ENCODE assay signal across 9 mouse cellular contexts in genomic region chr5:106573742-106574559, GRCm38 (mm10). TPM values are rescaled to one million over a fixed set of nuclear protein-coding genes. Genes with fewer than 3 reads are reported as not detected.
DNase-seq lines count a peak whose midpoint lies in the region; ATAC-seq lines count a peak whose summit lies in the region.
"Had no signal": no experiment of that assay in that cellular context is flagged by ENCODE, and none has a peak within 500 bp of the region (broad histone marks: within the 10 kb centered on the region; RNA-seq: fewer than 3 reads in every experiment).

No protein-coding gene starts in this region.

- DNase-seq in spleen, postnatal 10 days (ENCODE audit: low spot score in 2 of 2): peak; percentile 6 to 19
- no peak for DNase-seq in spleen, postnatal 4 days (ENCODE audit: low spot score in 2 of 2)
- peak; percentile 15 to 19 for DNase-seq in frontal cortex, postnatal 36 days (ENCODE audit: low spot score in 2 of 2)
- DNase-seq in urinary bladder, postnatal 10 days (ENCODE audit: low spot score): no peak

- no peak for ATAC-seq in erythroblast, adult 5-6 weeks (replicated peaks; ENCODE audit: low FRiP score, poor library complexity, severe bottlenecking)
- peak; percentile 74; the same call in 1 of the 2 replicates for ATAC-seq in limb, embryonic 13.5 days (ENCODE audit: low FRiP score, low read depth)
- ATAC-seq in midbrain, embryonic 16.5 days: peak; percentile 74

- peak overlapping the region; percentile 98 for H3K4me2 ChIP-seq in limb, embryonic 13.5 days (replicated peaks)
- peak overlapping the region; percentile 96 for H3K4me2 ChIP-seq in midbrain, embryonic 16.5 days (ENCODE audit: low read length)

- H3K27ac ChIP-seq in limb, embryonic 13.5 days: no peak overlapping the region
- peak overlapping the region; percentile 57 for H3K27ac ChIP-seq in midbrain, embryonic 16.5 days (ENCODE audit: low read length)

- peaks cover 8% of the 10 kb centered on the region for H3K4me1 ChIP-seq in erythroblast, embryonic 14.5 days (ENCODE audit: control insufficient read depth)
- H3K4me1 ChIP-seq in limb, embryonic 13.5 days: peaks cover 7% of the 10 kb centered on the region
- peaks cover 6% of the 10 kb centered on the region for H3K4me1 ChIP-seq in midbrain, embryonic 16.5 days (ENCODE audit: control insufficient read depth, insufficient read depth, low read length)

- H3K36me3 ChIP-seq in erythroblast, embryonic 14.5 days (ENCODE audit: control insufficient read depth): no peaks in the 10 kb centered on the region
- H3K36me3 ChIP-seq in limb, embryonic 13.5 days: no peaks in the 10 kb centered on the region
- no peaks in the 10 kb centered on the region for H3K36me3 ChIP-seq in midbrain, embryonic 16.5 days (ENCODE audit: control insufficient read depth, insufficient read depth, low read length)

- peak overlapping the region; percentile 57 for H3K4me3 ChIP-seq in erythroblast, embryonic 14.5 days (replicated peaks)
- peak overlapping the region; percentile 61 for H3K4me3 ChIP-seq in limb, embryonic 13.5 days
- peak overlapping the region; percentile 59 for H3K4me3 ChIP-seq in midbrain, embryonic 16.5 days (ENCODE audit: low read depth, low read length)

- H3K9me3 ChIP-seq in erythroblast, embryonic 14.5 days (ENCODE audit: control insufficient read depth, low read length): peaks cover 7% of the 10 kb centered on the region
- H3K9me3 ChIP-seq in limb, embryonic 13.5 days: no peaks in the 10 kb centered on the region
- H3K9me3 ChIP-seq in midbrain, embryonic 16.5 days (replicated peaks; ENCODE audit: control insufficient read depth, low read length, poor library complexity, severe bottlenecking): no peaks in the 10 kb centered on the region

- 5% methylated on average over 55 of the region's 55 CpGs for WGBS in limb, embryonic 13.5 days
- 4% methylated on average over 54 of the region's 55 CpGs for WGBS in midbrain, embryonic 16.5 days

- peak overlapping the region; percentile 69 for H3K9ac ChIP-seq in limb, embryonic 13.5 days
- H3K9ac ChIP-seq in midbrain, embryonic 16.5 days (ENCODE audit: low read depth, low read length): peak overlapping the region; percentile 81

- peaks cover 46% of the 10 kb centered on the region for H3K27me3 ChIP-seq in erythroblast, embryonic 14.5 days (ENCODE audit: control insufficient read depth)
- peaks cover 77% of the 10 kb centered on the region for H3K27me3 ChIP-seq in limb, embryonic 13.5 days
- H3K27me3 ChIP-seq in midbrain, embryonic 16.5 days (ENCODE audit: control insufficient read depth, insufficient read depth, low read depth, low read length): peaks cover 6% of the 10 kb centered on the region

RNA-seq across cellular contexts. Expression of gene Gm17304, which starts 34.9 kb away (rescaled TPM):
- polyA plus RNA-seq in erythroblast, embryonic 14.5 days (2012): not detected in 2 replicates
- not detected in 2 replicates for total RNA-seq in erythroblast, adult 5-6 weeks (2015; ENCODE audit: low replicate concordance)
- total RNA-seq in erythroblast, adult 5-6 weeks (2017; ENCODE audit: low replicate concordance): not detected in 2 replicates
- not detected in 2 replicates for polyA plus RNA-seq in limb, embryonic 13.5 days (2015; fragmentation: Nextera tagmentation; extraction: Ambion mirVana)
- not detected in 2 replicates for polyA plus RNA-seq in midbrain, embryonic 16.5 days (2015; fragmentation: Nextera tagmentation; extraction: Ambion mirVana)
- total RNA-seq: gastrocnemius, postnatal 36 days had no signal

Comparison
In these comparisons a context has a peak if more than half of its experiments do, and no peak if none do; other contexts are left out.
1. DNase-seq: peak in spleen, postnatal 10 days (2 of 2) and frontal cortex, postnatal 36 days (2 of 2); none in spleen, postnatal 4 days (0 of 2) and urinary bladder, postnatal 10 days (single experiment).
2. Peak in every context shown above with its lines, with median percentiles within 50 percentile points of each other: H3K4me3 ChIP-seq.